Mouse (Mus musculus) Muller cell, postnatal 12 days (primary cell): ENCODE measurements at regions not wholly inside any gene's neighbourhood (a gene's known extent, or its start where the extent isn't known, plus 50 kb on each side); places are given as distances from the start of the nearest gene placed in this dataset.

Experiments
- DNase-seq: peaks from one replicate; pipeline ENCODE4 v3.0.0-alpha.2; 2015; ENCODE audit errors: inconsistent ontology term

DNA sequence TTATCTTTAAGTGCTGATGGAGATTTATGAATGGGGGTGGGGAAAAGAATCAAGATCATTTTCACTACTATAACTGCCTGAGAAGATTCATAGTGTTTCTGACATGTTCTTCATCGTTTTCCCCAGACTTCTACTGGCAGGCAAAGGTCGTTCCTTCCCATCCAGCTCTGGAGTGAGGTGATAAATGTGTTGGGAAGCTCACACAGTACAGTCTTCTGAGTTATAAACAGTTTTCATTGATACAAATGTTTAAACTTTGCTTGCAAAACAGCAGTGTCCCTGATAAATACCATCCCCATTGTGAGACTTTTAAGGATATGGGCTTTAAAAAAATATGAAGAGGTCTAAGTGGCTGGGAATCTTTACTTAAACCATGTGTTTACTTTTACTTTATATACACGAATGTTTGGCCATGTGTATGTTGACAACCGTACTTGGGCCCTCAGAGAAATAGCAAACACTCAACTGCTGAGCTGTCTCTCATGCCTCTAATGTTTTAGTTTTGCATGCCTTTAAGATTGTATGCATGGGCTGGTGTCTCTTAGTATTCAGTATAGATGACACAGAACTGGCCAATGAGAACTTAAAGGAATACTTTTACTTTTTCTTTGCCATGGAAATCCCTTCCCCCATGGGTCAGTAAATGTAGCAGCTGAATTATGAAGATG lies 189.8 kb upstream of the Rora start:
- no peak for DNase-seq

DNA sequence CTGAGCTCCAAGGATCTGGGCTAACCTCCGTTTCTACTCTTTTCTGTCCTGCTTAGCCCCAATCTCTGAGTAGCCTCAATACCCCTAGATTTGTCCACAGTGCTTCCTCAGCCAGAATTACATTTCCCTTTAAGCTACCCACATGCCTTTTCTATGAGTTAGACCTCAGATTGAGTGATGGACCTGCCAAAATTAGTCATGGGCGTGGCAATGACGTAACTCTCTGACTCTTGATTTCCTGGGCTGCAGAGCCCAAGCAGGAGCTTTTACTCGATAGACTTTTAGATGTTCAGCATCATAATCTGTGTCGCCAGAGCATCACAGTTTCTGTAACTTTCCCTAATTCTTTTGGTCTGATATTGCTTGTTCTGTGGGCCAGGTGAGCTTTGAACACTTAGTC lies 186.9 kb upstream of the Rora start:
- no peak for DNase-seq

DNA sequence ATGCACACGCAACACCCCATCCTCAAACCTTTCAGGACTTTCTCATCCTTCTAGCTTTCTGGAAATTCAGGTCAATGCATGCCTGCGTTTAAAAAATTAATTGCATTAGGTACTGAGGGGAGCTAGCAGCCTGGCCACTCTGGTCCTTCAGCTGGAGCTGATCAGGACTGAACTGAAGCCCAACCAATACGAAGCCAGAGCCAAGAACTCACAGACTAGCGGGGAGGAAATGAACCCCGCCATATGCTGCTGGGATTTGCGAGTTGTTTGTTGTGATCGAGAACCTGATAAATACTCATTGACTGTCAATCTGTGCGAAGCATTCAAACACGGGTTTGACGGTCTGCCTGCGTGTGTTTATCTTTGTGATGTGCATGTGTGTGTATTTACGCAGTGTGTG lies 177.2 kb upstream of the Rora start:
- no peak for DNase-seq

DNA sequence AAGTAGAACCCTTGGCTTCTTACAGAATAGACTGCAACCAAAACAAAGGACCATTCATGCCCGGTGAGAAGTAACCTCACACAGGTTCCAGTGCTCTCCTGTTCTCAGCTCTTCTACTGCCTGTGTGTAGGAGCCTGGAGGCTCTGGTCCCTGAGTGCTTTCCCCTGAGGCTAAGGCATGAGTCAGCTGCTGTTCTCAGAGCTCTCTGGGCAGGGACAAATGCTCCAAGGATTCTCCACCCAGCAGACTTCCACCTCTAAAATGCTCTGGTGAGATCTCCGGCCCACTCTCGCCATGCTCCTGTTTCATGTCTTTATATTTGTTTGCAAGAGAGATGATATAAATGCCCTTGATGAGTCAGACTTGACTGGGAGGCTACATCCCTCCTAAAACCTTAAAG lies 176.1 kb upstream of the Rora start:
- DNase-seq = peak; percentile 11

DNA sequence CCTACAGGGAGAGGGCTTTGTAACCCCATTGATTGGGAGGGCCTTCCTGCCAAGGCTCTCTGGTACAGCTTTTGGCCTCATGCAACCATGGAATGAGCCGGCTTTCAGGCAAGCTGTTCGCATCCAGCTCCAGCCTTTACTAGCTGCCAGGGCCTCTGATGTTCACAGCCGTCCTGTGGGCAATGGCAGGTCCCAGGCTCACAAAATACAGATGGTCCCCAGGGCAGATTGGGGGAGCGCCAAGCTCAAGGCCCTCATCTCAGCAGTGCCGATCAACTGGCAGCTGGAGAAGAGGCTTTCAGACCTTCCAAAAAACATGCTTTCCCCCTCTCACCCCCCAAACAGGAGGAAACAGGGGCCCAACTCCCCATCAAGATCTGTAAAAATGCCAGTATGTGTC lies 166.9 kb upstream of the Rora start:
- DNase-seq = no peak

DNA sequence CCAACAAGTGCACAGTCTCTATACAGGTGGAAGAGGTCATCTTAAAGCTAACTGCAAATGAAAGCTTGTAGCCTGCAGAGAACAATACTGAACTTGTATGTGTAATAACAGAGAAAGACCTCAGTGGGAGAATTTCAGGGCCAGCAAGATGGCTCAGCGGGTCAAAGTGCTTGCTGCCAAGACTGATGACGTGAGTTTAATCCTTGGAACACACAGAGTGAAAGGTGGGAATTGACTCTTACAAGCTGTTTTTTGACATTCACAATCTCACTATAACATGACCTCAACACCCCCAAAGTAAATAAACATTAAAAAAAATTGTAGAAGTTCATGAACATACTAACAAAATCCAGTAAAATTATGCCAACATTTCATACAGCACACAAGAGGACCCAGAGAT lies 162.4 kb upstream of the Rora start:
- DNase-seq = no peak

DNA sequence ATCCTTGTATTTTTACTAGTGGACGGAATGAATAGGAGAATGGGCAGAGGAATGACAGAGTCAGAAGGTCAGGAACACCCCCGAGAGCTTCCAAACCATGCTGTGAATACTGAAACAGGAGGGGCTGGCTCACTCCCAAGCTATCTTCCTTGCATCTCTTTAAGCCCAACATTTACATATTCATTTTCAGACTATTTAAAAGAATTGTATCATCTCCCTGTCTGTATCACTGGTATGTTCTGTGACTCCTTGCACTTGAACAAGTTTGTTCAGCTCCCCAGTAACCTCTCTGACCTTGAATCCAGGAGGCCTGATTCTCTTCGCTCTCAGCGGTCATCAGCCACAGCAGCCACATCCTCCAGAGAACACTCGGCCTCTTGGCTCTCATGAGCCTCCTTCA lies 132.4 kb upstream of the Rora start:
- DNase-seq = no peak

DNA sequence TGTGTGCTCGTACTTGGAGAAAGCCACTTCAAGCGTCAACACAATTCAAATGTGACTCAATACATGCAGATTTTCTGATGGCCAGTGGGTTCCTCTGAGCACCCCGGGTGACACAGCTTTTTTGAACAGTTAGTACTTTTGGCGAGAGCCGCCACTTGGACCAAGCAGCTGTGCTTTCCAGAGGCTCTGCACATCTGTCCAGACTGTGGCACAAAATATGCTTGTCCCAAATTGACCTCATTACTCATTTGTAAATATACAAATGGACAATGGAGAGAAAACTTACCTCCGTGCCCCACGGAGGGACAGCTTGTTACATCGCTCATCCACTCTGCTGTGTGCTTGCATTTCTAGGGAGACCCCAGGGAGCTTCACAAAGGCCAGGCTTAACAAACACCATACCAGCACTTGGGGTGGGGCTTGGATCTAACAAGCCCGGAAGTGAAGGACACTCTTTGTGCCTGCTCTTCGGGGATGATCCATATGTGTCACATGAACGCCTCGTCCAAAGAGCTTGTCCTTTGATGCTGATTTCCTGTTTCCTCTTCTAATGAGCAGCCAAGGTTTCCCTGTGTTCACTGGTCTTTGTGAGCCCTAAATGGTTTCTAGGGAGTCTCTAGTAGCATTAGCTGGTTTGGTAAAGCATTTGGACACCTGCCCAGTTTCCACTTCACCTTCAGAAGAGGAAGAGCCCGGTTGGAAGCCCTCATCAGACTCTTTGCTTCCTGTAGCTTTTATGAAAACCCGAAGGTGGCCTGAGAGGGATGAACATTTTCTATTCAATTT lies 91.6 kb upstream of the Rora start:
- DNase-seq = no peak

DNA sequence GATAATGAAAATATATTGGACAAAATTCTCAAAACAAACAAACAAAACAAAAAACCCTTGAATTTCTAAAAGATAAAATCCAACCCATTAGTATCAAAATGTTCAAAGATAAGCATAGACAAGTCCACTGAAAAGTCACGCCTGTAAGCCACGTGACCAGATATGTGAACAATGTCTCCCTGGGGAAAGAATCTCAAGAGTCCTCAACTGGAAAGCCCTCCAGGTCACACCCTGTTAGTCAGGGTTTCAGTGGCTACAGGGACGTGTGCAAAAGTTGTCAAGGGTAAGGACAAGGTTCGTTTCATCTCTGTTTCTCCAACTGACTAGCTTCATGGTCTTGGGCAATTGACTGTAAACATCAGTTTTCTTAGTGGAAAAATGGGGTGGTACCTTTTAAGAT lies 90.4 kb upstream of the Rora start:
- DNase-seq = no peak

DNA sequence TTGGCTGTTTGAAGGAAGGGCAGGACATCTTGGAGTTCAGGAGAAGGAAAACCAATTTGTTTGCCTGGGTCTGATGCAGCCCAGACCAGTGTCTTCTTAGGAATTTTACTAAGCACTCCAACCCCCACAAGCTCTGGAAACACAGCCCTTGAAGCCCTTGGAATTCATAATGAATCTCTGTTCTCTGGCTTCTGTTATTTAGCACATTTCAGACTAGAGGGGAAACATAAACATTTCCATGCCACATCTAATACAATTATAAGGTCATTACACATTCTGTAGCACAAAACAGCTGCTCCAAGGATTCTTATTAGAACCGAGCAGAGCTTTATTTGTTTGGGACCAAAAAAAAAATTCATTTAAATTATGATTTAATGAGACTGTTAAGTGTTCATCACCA lies 67.8 kb upstream of the Rora start:
- no peak for DNase-seq

DNA sequence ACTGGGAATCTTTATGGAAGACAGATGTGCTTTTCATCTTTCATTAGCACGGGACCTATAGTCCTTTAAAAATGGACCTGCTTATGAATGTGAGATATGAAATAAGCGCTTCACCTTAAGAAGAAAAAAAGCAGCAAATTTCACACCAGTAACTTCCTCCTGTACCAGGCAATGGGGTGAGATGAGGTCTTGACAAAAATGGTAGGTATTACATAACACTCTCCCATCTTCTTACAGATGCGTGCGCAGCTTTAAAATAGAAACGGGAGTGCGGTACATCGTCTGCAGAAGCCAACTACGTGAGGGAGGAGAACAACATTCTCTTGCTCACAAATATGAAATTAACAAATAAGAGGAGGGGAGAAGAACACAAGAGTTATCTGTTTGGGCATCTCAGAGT lies 62.6 kb upstream of the Rora start:
- no peak for DNase-seq

DNA sequence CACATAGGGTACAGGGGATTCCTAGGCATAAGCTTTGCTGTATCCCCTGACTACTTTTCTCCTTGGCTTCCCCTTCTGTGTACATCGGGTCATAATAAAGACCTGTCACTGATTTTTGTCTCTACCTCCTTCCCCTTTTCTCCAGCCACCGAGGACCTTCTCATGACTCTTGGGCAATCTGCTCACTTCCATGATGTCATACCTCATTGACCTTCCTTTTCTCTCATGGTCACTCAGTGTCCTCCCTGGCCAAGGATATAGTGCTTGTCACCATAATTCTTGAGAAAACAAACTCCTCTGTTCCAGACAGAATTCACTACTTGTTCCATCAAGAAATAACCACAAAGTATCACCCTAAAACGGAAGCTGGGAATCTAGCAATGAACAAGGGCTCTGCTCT lies 60.6 kb upstream of the Rora start:
- no peak for DNase-seq

DNA sequence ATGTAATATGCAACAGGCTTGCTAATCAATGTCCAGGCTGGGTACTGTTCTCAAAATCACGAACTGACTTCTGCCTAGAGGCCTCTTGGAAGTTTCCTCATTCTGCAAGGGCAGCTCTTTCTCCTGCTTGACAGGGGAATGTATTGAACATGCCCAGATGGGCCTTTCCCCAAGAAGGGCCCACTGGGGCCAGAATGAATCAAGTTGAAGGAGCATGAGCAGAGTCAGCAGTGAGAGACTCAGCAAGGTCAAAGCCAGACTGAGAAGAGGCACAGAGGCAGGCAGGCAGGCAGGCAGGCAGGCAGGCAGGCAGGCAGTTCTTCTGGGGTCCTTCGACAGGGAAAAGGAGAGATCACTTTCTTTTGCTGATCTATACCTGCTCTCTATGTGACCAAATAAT lies 59.0 kb upstream of the Rora start:
- no peak for DNase-seq
